Mouse (Mus musculus) hindbrain, embryonic 10.5 days (tissue): ENCODE results near the gene Zfp512b. TPM values are rescaled to one million over a fixed set of nuclear protein-coding genes. Genes with fewer than 3 reads are reported as not detected.
A peak's percentile ranks its signal among the peaks of the same experiment; 100 is the strongest.

ENCODE experiments used
- DNase-seq: peaks from one replicate; pipeline ENCODE4 v3.0.0-alpha.2; 2017; ENCODE audit warnings: low spot score
- H3K27ac ChIP-seq: fragments of 300-500 bp; sonication (generic); 2 replicates; pipeline ENCODE4 v1.5.1; 2016; ENCODE audit warnings: mild to moderate bottlenecking, moderate library complexity
- H3K27me3 ChIP-seq: fragments of 300-500 bp; sonication (generic); 2 replicates; pipeline ENCODE4 v1.6.1; 2016; ENCODE audit warnings: mild to moderate bottlenecking; ENCODE audit not compliant: poor library complexity, insufficient read depth, severe bottlenecking
- H3K36me3 ChIP-seq: fragments of 300-500 bp; sonication (generic); 2 replicates; pipeline ENCODE4 v1.6.1; 2016; ENCODE audit warnings: mild to moderate bottlenecking, moderate library complexity
- H3K4me1 ChIP-seq: fragments of 300-500 bp; sonication (generic); replicated peaks from 2 replicates; pipeline ENCODE4 v1.6.1; 2016; ENCODE audit warnings: mild to moderate bottlenecking
- H3K4me3 ChIP-seq: fragments of 300-500 bp; sonication (generic); 2 replicates; pipeline ENCODE4 v1.5.1; 2016; ENCODE audit warnings: mild to moderate bottlenecking, moderate library complexity
- H3K9me3 ChIP-seq: fragments of 300-500 bp; sonication (generic); 2 replicates; pipeline ENCODE4 v1.6.1; 2016; ENCODE audit warnings: mild to moderate bottlenecking, moderate library complexity
- WGBS: fragments of 180-500 bp; shearing (Covaris S2); methylation state at CpG from one replicate; pipeline ENCODE4 v1.1.7; 2016; 5-methylcytosine and 5-hydroxymethylcytosine counted together
- polyA plus RNA-seq: library from polyadenylated mRNA; unstranded; fragments of >200 nt; fragmentation: Nextera tagmentation; extraction: Ambion mirVana; gene quantifications from 2 replicates; pipeline ENCODE4 v1.2.1, GENCODE M21; 2016

Gene Zfp512b
- 36.9 and 45.4 TPM in 2 replicates for polyA plus RNA-seq

- Histone ChIP-seq H3K27me3 (no peaks in the 10 kb centered on the region), H3K4me1 (peaks cover 33% of the 10 kb centered on the region), H3K36me3 (peaks cover 50% of the 10 kb centered on the region), H3K9me3 (no peaks in the 10 kb centered on the region), H3K4me3 (peak within 1 kb of the TSS; percentile 88), H3K27ac (peak within 1 kb of the TSS; percentile 96)
- WGBS, result under 1% methylated on average over 97 of the region's 97 CpGs
- peak; percentile 81 for DNase-seq
These were observed at the start of gene Zfp512b for GRCm38 (mm10) chr2:181592231-181593041. TSS of gene Zfp512b (minus strand) at chr2:181592803.

- Histone ChIP-seq H3K27me3 (no peaks in the 10 kb centered on the region), H3K36me3 (peaks cover 93% of the 10 kb centered on the region)
- WGBS, result 95% methylated on average over 3 of the region's 3 CpGs
These were observed 43.3 kb upstream of the Zfp512b start for GRCm38 (mm10) chr2:181635865-181636264.

GRCm38 (mm10) chr2:181632624-181633023 is 40.0 kb upstream of the Zfp512b start:
- H3K4me1 ChIP-seq, result no peaks in the 10 kb centered on the region
- H3K9me3 ChIP-seq, result no peaks in the 10 kb centered on the region
- DNase-seq, result no peak
- WGBS, result 96% methylated on average over 6 of the region's 6 CpGs
- no peak overlapping the region for H3K4me3 ChIP-seq
- H3K36me3 ChIP-seq, result peaks cover 85% of the 10 kb centered on the region
- no peaks in the 10 kb centered on the region for H3K27me3 ChIP-seq
- H3K27ac ChIP-seq, result no peak overlapping the region

More at GRCm38 (mm10) chr2:181635865-181636264, 43.3 kb upstream of the Zfp512b start:
- no peaks in the 10 kb centered on the region for H3K9me3 ChIP-seq
- no peaks in the 10 kb centered on the region for H3K4me1 ChIP-seq
- H3K27ac ChIP-seq, result no peak overlapping the region
- no peak overlapping the region for H3K4me3 ChIP-seq
- no peak for DNase-seq

GRCm38 (mm10) chr2:181628471-181628870 is 35.9 kb upstream of the Zfp512b start:
- H3K9me3 ChIP-seq, result no peaks in the 10 kb centered on the region
- DNase-seq, result no peak
- peaks cover 80% of the 10 kb centered on the region for H3K36me3 ChIP-seq
- no peaks in the 10 kb centered on the region for H3K4me1 ChIP-seq
- H3K27me3 ChIP-seq, result no peaks in the 10 kb centered on the region
- H3K4me3 ChIP-seq, result no peak overlapping the region
- no peak overlapping the region for H3K27ac ChIP-seq

- Histone ChIP-seq H3K4me1 (no peaks in the 10 kb centered on the region), H3K27me3 (no peaks in the 10 kb centered on the region), H3K36me3 (peaks cover 92% of the 10 kb centered on the region), H3K27ac (no peak overlapping the region), H3K9me3 (no peaks in the 10 kb centered on the region), H3K4me3 (no peak overlapping the region)
- no peak for DNase-seq
These were observed 30.8 kb upstream of the Zfp512b start for GRCm38 (mm10) chr2:181623401-181623800.

- WGBS, result 90% methylated on average over 5 of the region's 5 CpGs
- Histone ChIP-seq H3K4me1 (no peaks in the 10 kb centered on the region), H3K9me3 (no peaks in the 10 kb centered on the region), H3K27ac (no peak overlapping the region), H3K27me3 (no peaks in the 10 kb centered on the region), H3K4me3 (no peak overlapping the region), H3K36me3 (peaks cover 84% of the 10 kb centered on the region)
- no peak for DNase-seq
These were observed 26.3 kb upstream of the Zfp512b start for GRCm38 (mm10) chr2:181618761-181619495.

- peak overlapping the region; percentile 92 for H3K4me3 ChIP-seq
- H3K27me3 ChIP-seq, result peaks cover 6% of the 10 kb centered on the region; the same call in 1 of the 2 replicates
- H3K27ac ChIP-seq, result no peak overlapping the region
- H3K36me3 ChIP-seq, result peaks cover 5% of the 10 kb centered on the region
- no peak for DNase-seq
- WGBS, result 77% methylated on average over 4 of the region's 4 CpGs
- H3K4me1 ChIP-seq, result peaks cover 44% of the 10 kb centered on the region
- H3K9me3 ChIP-seq, result no peaks in the 10 kb centered on the region
These were observed 9.8 kb upstream of the Zfp512b start for GRCm38 (mm10) chr2:181602367-181602766.

- peaks cover 4% of the 10 kb centered on the region; the same call in 1 of the 2 replicates for H3K36me3 ChIP-seq
These were observed 9.1 kb upstream of the Zfp512b start for GRCm38 (mm10) chr2:181601751-181602145.

GRCm38 (mm10) chr2:181600828-181601750 is 8.5 kb upstream of the Zfp512b start:
- WGBS, result 2% methylated on average over 57 of the region's 57 CpGs
- Histone ChIP-seq H3K27ac (peak overlapping the region; percentile 89), H3K4me1 (peaks cover 48% of the 10 kb centered on the region), H3K4me3 (peak overlapping the region; percentile 92), H3K9me3 (no peaks in the 10 kb centered on the region), H3K36me3 (peaks cover 10% of the 10 kb centered on the region), H3K27me3 (peaks cover 6% of the 10 kb centered on the region; the same call in 1 of the 2 replicates)
- DNase-seq, result peak; percentile 97

More at GRCm38 (mm10) chr2:181601751-181602145, 9.1 kb upstream of the Zfp512b start:
- Histone ChIP-seq H3K27ac (peak overlapping the region; percentile 89), H3K27me3 (peaks cover 6% of the 10 kb centered on the region; the same call in 1 of the 2 replicates), H3K9me3 (no peaks in the 10 kb centered on the region), H3K4me1 (peaks cover 48% of the 10 kb centered on the region), H3K4me3 (peak overlapping the region; percentile 92)
- no peak for DNase-seq
- 33% methylated on average over 10 of the region's 10 CpGs for WGBS

GRCm38 (mm10) chr2:181600226-181600758 is 7.7 kb upstream of the Zfp512b start:
- H3K9me3 ChIP-seq, result no peaks in the 10 kb centered on the region
- WGBS, result 67% methylated on average over 6 of the region's 6 CpGs
- H3K27ac ChIP-seq, result peak overlapping the region; percentile 89
- peaks cover 14% of the 10 kb centered on the region for H3K36me3 ChIP-seq
- H3K4me3 ChIP-seq, result peak overlapping the region; percentile 92
- peaks cover 48% of the 10 kb centered on the region for H3K4me1 ChIP-seq
- DNase-seq, result no peak
- peaks cover 6% of the 10 kb centered on the region; the same call in 1 of the 2 replicates for H3K27me3 ChIP-seq

- peak; percentile 70 for DNase-seq
- Histone ChIP-seq H3K36me3 (peaks cover 15% of the 10 kb centered on the region), H3K27me3 (peaks cover 6% of the 10 kb centered on the region; the same call in 1 of the 2 replicates), H3K4me1 (peaks cover 48% of the 10 kb centered on the region), H3K4me3 (peak within 1 kb of the TSS; percentile 92), H3K27ac (peak within 1 kb of the TSS; percentile 95), H3K9me3 (no peaks in the 10 kb centered on the region)
- WGBS, result 2% methylated on average over 71 of the region's 71 CpGs
These were observed 6.1 kb upstream of the Zfp512b start, which contains the start of gene Samd10 for GRCm38 (mm10) chr2:181598454-181599351. TSS of gene Samd10 (minus strand) at chr2:181599212.
